In genomic region chr3:40049721-40050120, GRCm38 (mm10) we compare ENCODE assay signal across 20 mouse cellular contexts.
"Had no signal": no experiment of that assay in that cellular context is flagged by ENCODE, and none has a peak within 500 bp of the region (broad histone marks: within the 10 kb centered on the region; RNA-seq: fewer than 3 reads in every experiment).

No protein-coding gene starts in this region.

- H3K27me3 ChIP-seq: limb, embryonic 12.5 days; liver, embryonic 12.5 days; liver, embryonic 15.5 days; midbrain, embryonic 15.5 days; neural tube, embryonic 12.5 days; neural tube, embryonic 15.5 days; stomach, embryonic 15.5 days had no signal

- H3K4me2 ChIP-seq: limb, embryonic 12.5 days; liver, embryonic 12.5 days; liver, embryonic 15.5 days; midbrain, embryonic 15.5 days; neural tube, embryonic 12.5 days; neural tube, embryonic 15.5 days; stomach, embryonic 15.5 days had no signal

- ATAC-seq: liver, embryonic 12.5 days; midbrain, embryonic 15.5 days had no signal

- H3K4me3 ChIP-seq: left cerebral cortex, adult 2 months; limb, embryonic 12.5 days; liver, embryonic 12.5 days; liver, embryonic 15.5 days; midbrain, embryonic 15.5 days; neural tube, embryonic 12.5 days; neural tube, embryonic 15.5 days; stomach, embryonic 15.5 days had no signal

- H3K4me1 ChIP-seq: liver, embryonic 12.5 days; liver, embryonic 15.5 days; midbrain, embryonic 15.5 days; neural tube, embryonic 12.5 days; neural tube, embryonic 15.5 days had no signal

- H3K9me3 ChIP-seq: limb, embryonic 12.5 days; liver, embryonic 12.5 days; liver, embryonic 15.5 days; midbrain, embryonic 15.5 days; neural tube, embryonic 12.5 days; neural tube, embryonic 15.5 days; stomach, embryonic 15.5 days had no signal

- DNase-seq: kidney, adult 18-20 months; kidney, adult 9 months; kidney, postnatal 25 days; layer of hippocampus, postnatal 36 days; liver; lung, adult 18-20 months; lung, postnatal 14 days; right cerebral cortex, adult 18-20 months; right cerebral cortex, postnatal 14 days; spleen, adult 18-20 months; thymus, postnatal 25 days had no signal

- H3K9ac ChIP-seq: limb, embryonic 12.5 days; liver, embryonic 12.5 days; liver, embryonic 15.5 days; midbrain, embryonic 15.5 days; neural tube, embryonic 12.5 days; neural tube, embryonic 15.5 days; stomach, embryonic 15.5 days had no signal

- H3K27ac ChIP-seq: left cerebral cortex, adult 2 months; limb, embryonic 12.5 days; liver, embryonic 12.5 days; liver, embryonic 15.5 days; macrophage; midbrain, embryonic 15.5 days; neural tube, embryonic 12.5 days; neural tube, embryonic 15.5 days had no signal

- H3K36me3 ChIP-seq: limb, embryonic 12.5 days; liver, embryonic 12.5 days; liver, embryonic 15.5 days; midbrain, embryonic 15.5 days; neural tube, embryonic 12.5 days; neural tube, embryonic 15.5 days; stomach, embryonic 15.5 days had no signal
